Mouse (Mus musculus): Measurements from ENCODE around the gene Zfhx3. TPM values are rescaled to one million over a fixed set of nuclear protein-coding genes. Genes with fewer than 3 reads are reported as not detected.

Zfhx3 gene
- polyA plus RNA-seq, 2 experiments from 2014 or later = 0.58 TPM; not detected in 1

GRCm38 (mm10) chr8:108689694-108690093 is 747.2 kb downstream of the Zfhx3 start:
- no peak for ATAC-seq

- no peak for ATAC-seq
Observed at GRCm38 (mm10) chr8:108690576-108691455, 748.4 kb downstream of the Zfhx3 start.

GRCm38 (mm10) chr8:108691456-108692238 is 749.2 kb downstream of the Zfhx3 start:
- no peak for ATAC-seq

- ATAC-seq = no peak
Observed at GRCm38 (mm10) chr8:108692239-108692627, 749.8 kb downstream of the Zfhx3 start.

GRCm38 (mm10) chr8:108692669-108693665 is 750.5 kb downstream of the Zfhx3 start:
- no peak for ATAC-seq

GRCm38 (mm10) chr8:108693841-108694240 is 751.4 kb downstream of the Zfhx3 start:
- ATAC-seq = no peak

- no peak for ATAC-seq
Observed at GRCm38 (mm10) chr8:108694516-108694915, 752.1 kb downstream of the Zfhx3 start.

GRCm38 (mm10) chr8:108695242-108695880 is 752.9 kb downstream of the Zfhx3 start:
- no peak for ATAC-seq

- ATAC-seq = no peak
Observed at GRCm38 (mm10) chr8:108695938-108696630, 753.6 kb downstream of the Zfhx3 start.

- no peak for ATAC-seq
Observed at GRCm38 (mm10) chr8:108696631-108697410, 754.4 kb downstream of the Zfhx3 start.

GRCm38 (mm10) chr8:108697589-108697988 is 755.1 kb downstream of the Zfhx3 start:
- ATAC-seq = no peak

- no peak for ATAC-seq
Observed at GRCm38 (mm10) chr8:108698101-108698660, 755.7 kb downstream of the Zfhx3 start.

GRCm38 (mm10) chr8:108699011-108699410 is 756.6 kb downstream of the Zfhx3 start:
- no peak for ATAC-seq

- no peak for ATAC-seq
Observed at GRCm38 (mm10) chr8:108699454-108700345, 757.3 kb downstream of the Zfhx3 start.

GRCm38 (mm10) chr8:108701381-108702175 is 759.1 kb downstream of the Zfhx3 start:
- no peak for ATAC-seq

GRCm38 (mm10) chr8:108702201-108702600 is 759.8 kb downstream of the Zfhx3 start:
- no peak for ATAC-seq

- no peak for ATAC-seq
Observed at GRCm38 (mm10) chr8:108705751-108706150, 763.3 kb downstream of the Zfhx3 start.

GRCm38 (mm10) chr8:108706491-108706847 is 764.0 kb downstream of the Zfhx3 start:
- ATAC-seq = no peak

Measured in activated CD4-positive, CD25-positive, alpha-beta regulatory T cell, adult 4 months (primary cell).